Mouse (Mus musculus): ENCODE results near the gene S100a3.

Gene S100a3

DNA sequence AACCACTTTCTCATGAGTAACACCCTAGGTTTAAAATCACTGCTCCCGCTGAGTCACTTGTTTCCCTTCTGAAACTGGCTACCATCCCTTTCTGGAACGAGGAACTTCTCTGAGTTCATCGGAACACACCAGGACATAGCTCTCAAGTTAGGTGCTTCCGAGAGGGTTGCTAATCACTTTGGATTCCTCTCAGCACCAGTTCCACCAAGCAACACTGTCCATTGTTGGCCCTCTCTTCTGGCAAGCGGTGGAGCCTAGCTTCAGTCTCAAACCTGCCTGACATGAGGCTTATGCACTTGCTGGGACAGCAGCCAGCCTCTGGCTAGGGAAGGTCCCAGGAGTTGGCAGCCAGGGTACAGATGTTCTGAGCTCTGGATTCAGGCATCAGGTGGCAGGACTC, 14.3 kb downstream of the S100a3 start:
- no peak for DNase-seq (ENCODE audit: low read depth)

DNA sequence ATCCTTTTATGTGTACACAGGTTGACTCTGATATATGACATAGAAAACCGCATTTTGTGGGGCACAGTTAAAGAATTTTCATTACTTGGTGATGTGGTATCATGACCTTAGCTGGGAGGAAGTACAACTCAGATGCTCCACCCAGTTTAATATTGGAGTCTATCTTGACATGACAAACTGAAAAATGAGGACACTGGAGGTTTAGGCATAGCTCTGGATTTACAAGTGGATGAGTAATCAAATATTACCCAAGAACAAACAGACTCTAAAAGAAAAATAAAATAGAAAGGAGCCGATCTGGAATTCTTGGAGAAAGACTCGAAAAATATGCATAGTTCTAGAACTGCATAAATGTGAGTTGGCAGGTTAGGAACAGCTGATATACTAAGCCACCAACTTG, 14.9 kb downstream of the S100a3 start:
- DNase-seq (ENCODE audit: low read depth): no peak

DNA sequence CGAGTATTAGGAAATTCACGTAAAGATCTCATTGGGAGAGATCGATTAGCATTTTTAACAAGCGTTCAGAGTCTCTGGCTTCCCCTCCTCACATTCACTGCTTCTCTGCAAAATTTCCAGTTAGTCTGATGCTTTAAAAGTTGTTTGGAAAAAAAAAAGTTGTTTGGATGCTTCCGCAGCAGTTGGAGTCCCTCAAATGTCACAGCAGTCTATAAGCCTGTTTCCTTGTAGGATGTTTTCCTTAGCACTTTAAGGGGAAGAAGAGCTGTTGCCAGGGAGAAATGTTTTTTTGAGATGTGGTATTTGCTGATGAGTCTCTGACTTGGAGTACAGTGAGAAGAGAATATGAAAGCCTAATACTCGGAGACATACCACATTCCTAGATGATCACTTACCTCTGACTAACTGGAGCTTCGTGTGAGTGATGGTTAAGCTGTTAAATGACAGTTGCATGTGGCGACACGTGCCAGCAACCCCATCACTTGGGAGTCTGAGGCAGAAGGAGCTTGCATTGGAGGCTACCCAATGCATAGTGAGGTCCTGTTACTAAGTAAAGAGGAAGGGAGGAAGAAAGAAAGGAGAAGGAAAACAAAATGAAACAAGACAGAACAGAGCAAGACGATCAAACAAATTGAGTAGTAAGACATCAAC, 16.1 kb downstream of the S100a3 start:
- DNase-seq (ENCODE audit: low read depth): no peak

DNA sequence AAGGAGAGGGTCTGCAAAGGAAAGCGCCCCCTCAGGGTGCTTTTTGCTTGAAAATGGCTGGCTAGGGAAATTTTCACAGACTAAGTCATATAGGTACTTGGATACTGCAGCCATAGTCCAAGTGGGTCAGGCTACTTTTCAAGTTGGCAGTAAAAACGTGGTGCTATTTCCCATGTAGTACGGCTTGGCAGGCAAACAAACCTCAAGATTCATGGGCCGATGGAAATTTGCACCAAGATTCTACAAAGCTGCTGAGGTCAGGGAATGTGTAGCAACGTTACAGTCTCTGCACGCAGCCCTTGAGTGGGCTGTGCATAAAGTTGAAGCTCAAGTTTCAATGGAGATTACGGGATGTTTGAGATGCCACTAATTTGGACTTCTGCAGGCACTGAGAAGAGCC, 19.1 kb downstream of the S100a3 start:
- no peak for DNase-seq (ENCODE audit: low read depth)

DNA sequence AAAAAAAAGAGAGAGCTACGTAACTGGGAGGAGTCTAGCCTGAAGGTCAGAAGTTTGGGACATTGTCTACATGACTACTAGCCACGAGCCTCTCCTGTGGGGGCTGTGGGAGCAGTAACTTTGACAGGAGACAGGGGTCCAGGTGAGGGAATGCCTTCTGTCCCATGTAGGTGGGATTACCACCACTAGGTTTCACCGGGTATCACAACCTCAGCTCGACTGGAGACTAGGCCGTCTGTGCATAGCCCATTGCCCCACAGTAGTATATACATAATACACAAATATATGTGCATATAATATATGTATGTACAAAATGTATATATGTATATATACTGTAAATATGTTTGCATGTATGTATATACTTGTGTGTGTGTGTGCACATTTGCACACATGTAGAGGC, 20.8 kb downstream of the S100a3 start:
- DNase-seq (ENCODE audit: low read depth): no peak

DNA sequence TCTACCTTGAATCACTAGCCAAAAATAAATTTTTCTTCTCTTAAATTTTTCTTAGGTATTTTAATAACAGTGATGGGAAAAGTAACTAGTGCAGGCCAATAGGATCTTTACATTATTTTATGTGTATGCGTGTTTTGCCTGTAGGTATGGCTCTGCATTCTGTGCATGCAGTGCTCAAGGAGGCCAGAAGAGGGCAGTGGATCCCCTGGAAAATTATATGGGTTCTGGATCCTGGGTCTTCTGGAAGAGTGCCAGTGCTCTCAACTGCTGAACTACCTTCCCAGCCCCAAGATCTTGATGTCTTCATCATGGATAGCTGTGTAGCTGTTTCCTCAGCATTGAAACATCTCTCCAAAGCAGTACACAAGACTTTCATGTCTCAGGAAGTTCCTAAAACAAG, 21.8 kb downstream of the S100a3 start:
- peak; percentile 40 for DNase-seq (ENCODE audit: low read depth)

DNA sequence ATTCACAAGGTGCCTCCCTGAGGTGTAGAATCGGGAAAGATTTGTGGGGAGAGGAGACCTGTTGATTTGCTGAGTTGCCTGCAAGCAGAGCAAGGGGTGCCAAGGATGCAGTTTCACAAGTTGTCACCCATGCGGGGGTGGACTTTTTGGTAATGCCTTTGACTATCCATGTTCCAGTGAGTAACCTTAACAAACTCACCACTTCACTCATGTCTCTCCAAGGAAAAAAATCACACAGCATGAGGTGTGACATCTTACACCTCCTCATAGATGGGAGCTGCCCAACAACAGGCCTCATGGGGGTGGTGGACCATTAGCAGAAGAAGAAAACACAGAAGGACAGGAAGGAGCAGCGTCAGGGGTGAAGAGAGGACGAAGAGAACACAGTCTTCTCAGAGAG, 22.2 kb downstream of the S100a3 start:
- DNase-seq (ENCODE audit: low read depth): no peak

DNA sequence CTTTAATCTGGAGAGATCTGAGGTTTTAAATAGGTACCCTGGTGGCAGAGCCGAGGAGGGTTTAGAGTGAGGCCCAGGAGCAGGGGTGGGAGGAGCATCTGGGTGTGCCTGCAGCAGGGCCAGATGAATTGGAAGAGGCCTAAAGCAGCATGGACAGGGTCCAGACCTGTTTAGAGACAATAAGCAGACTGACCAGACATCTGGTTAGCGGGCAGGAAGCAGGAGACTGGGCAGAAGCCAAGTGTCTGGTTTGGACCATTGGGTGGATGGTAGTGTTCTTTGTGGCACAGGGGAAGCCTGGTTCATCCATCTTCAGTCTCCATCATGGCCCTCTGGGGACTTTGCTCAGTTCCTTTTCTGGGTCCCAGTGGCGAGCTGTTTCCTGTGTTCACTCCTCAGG, 23.5 kb downstream of the S100a3 start:
- DNase-seq (ENCODE audit: low read depth): peak; percentile 33

DNA sequence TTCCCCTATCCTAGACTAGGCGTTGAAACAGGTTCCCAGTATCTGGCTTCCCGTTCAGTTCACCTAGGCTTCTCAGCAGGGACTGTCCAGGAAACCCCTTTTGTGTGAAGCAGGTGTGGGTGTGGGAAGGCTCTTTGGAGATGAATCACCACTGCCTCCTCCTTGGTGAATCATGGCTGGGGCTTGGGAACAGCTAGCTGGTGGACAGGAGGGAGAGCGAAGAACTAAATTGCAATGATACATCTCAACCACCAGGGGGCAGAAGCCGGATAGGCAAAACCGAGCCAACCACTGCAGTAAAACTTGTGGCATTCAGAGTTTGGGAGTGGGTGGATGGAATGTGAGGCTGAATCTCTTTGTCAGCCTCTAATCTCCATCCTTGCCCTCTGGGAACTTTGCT, 25.2 kb downstream of the S100a3 start:
- DNase-seq (ENCODE audit: low read depth): peak; percentile 88

DNA sequence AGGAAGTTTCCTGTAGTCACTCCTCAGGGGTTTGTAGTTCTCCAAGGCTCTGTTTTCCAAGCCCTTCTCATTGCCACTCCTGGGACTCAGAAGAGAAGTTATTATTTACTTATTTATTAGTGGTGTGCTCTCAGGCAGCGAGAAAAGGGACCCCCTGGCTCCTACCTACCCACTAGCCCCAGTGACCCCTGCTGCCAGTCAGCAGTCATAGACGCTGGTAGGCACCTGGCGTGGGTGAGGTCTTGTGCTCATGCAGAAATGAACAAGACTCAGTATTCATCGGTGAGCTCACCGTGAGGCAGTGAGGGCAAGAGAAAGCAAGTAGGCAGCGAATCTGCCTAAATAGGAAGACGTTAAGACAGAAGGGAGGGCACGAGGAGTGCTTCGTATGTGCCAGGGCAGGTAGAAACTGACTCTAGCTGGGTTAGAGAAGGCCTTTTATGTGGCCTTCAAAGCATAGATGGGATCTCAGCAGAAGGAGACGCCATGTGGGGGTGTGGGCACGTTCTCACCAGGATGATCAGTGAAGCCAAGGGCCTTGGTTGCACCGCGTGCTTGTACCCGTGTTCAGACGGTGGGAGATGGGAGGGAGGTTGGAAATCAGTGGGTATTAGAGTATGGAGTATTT, 25.8 kb downstream of the S100a3 start:
- DNase-seq (ENCODE audit: low read depth): peak; percentile 37

DNA sequence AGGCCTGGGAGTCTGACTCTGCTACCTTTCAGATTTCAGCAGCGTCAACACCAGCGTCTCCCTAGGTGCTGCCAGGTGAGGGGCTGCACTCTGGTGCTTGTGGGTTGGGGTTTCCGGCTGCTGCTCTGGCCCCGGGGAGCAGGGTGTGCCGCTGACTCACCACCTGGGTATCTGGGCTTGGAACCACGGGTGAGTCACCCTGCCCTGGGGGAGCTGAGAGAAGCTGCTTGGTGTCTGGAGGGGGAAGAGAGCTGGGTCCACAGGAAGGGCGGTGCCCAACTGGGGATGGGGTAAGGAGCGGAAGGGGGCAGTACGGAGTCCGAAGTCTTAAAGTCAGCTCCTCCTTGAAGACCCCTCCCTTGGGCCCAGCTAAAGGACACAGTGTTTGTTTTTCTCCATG, 26.5 kb downstream of the S100a3 start:
- DNase-seq (ENCODE audit: low read depth): peak; percentile 97

DNA sequence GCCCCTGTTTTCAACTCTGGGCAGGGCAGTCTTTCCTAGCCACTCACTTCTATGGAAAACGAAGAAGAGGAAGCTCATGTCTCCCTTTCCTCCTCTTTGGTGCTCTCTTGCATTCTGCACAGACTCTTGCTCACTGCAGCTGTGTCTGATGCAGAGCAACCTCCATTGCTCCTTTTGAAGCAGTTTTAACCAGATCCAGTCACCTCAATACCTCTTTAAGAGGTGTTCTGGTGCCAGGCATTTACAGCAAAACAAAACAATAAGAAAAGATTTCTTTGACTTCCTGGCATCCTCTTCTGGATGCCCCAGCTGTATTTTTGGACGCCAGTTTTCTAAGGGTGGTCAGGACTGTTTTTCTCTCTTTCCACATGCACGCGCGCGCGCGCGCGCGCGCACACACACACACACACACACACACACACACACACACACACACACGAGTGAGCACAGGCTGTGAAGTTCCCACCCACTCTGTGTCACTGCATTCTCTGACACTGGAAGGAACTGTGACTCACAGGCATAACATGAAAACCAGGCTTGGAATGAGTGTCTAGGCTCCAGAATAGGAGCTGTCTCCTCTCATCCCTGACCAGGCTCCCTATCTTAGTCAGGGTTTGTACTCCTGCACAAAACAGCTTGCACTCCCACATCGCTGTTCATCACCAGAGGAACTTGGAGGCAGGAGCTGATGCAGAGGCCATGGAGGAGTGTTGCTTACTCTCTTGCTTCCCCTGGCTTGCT, 27.2 kb downstream of the S100a3 start:
- peak; percentile 87 for DNase-seq (ENCODE audit: low read depth)

DNA sequence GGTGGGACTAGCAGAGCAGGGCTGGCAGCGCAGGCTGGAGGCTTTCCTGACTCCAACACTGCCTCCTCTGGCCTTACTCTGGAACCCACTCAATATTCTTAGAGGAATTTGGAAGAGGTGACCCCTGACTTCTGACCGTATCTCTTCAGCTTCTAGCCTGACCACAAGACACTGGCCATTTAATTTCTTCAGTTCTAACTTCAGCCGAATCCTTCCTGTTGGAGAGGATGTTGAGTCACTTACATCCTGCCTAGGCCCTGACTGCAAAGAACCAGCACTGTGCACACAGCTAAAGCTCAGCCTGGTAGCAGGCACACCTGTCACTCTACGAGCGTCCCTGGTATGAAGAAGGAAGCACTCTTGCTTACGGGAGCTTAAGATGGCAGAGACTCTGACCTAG, 29.0 kb downstream of the S100a3 start:
- peak; percentile 97 for DNase-seq (ENCODE audit: low read depth)

DNA sequence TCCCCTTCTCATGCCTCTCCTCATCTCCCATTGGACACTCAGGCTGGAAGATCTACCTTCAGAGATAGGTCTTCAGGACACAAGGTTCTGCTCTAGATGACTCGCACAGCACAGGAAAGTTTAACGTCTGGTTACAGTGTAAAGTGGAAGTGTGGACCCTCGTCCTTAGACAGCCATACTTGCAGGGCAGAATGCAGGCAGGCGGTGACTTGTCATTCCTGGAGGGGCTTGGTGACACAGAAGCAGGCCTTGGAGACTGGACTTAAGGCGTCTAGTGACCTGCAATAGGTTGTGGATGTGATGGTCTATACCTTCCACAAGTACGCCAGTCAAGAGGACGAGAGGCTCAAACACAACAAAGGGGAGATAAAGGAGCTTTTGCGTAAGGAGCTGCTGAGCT, 29.6 kb downstream of the S100a3 start, which contains the start of gene S100a2:
Gene S100a2 (plus strand): TSS at position 301 of the 400 bp plus-strand sequence.
- DNase-seq (ENCODE audit: low read depth): no peak

DNA sequence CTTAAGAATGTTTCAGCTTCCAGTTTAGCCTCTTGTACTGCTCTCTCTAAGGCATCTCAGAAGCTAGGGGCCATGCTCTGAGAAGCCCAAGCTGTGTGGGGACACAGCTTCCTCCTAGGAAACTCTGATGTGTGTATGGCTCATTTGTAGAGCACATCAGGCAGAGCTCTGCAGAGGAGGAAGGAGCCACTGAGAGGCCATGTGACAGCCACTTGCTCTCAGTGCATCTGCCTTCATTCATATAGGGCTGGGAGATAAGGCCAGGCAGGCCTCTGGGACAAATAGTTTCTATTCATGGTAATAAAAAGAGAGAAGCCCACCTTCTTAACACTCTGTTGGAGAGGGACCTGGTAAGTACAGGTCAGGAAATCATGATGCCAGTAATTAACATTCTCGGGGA, 34.1 kb downstream of the S100a3 start:
- DNase-seq (ENCODE audit: low read depth): no peak

DNA sequence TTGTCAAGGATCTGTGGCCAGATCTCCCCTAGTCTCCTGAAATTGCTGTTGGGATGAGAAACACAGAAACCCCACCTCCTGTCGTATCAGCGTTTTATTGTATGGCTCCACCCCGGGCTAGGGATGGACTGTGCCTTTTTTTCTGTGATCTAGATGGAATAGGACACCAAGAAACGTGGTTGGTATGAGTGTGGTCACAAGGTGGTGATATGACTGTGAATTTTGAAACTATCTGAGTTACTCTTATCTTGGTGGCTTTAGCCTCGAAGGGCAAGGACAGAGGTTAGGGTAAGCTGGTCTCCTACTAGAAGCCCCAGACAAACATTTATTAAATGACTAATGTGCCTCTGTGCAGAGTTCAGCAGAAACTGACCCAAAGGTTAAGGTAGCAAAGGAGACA, 35.2 kb downstream of the S100a3 start:
- peak; percentile 59 for DNase-seq (ENCODE audit: low read depth)

DNA sequence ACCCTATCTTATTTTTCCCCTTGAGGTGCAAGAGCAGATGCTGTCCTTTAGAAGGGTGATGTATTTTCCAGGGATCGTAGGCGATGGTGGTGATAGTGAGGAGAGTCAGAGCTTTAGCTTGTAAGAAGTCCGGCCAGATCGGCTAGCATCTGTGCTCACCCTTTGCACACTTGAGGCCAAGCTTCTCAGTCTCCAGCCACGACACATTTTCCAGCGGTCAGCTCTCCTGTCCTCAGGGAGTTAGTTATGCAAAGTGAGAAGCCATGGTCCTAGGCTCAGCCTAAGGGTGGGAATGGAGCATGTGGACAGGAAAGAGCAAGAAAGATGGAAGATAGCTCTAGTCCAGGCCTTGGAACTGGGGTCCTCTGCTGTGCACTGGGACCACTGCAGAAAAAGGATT, 36.4 kb downstream of the S100a3 start:
- DNase-seq (ENCODE audit: low read depth): no peak

DNA sequence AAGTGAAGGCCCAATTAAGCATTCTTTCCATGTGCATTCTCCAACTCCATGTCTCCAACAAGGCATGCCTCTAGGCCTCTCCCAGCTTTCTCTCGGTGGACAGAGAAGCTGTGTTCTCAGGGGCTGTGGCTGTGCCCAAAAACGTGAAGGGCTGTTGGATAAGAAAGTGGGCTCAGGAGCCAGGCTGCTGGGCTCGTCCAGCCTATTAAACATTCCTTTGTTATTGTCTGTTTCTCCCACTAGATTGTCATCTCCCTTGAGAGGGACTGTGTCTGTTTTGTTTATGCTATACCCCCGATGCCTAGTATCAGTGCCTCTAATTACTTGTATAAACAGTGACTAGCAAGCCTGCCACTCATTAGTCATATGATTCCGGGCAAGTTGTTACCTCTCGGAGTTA, 37.4 kb downstream of the S100a3 start:
- no peak for DNase-seq (ENCODE audit: low read depth)

DNA sequence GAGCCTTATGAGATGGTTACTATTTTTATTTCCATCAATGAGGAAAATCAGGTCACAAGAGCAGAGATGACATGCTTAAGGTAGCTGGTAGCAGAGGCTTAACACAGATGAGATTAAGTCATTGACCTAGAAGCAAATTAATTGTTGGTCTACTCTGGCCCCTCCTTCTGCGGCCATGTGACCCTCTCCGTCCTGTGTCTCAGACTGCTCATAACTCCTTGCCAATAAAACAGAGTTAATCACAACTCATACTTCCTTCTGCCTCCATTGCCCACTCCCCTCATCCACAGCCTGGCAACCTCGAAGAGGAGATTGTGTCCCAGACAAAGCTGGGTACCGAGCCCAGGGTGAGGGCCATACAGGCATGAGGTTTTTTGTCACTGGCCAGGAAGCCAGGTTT, 37.8 kb downstream of the S100a3 start:
- no peak for DNase-seq (ENCODE audit: low read depth)

DNA sequence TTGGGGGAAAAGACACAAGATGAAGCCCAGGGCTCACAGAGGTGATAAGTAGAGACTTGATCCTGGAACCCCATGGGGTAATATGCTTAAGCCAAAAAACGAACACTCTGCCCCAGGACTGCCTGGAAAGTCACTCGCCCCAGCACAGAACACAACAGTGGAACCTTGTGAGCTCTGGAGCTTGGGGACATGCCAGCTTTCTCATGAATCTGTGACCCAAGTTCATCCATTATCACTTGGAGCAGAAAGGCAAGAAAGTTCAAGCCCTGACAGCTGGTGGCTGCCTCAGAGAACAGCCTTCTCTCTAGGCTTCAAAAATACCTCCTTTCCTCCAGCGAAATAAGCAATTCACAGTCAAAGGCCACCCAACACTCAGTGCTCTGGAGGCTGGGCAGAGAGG, 39.0 kb downstream of the S100a3 start:
- DNase-seq (ENCODE audit: low read depth): no peak

DNA sequence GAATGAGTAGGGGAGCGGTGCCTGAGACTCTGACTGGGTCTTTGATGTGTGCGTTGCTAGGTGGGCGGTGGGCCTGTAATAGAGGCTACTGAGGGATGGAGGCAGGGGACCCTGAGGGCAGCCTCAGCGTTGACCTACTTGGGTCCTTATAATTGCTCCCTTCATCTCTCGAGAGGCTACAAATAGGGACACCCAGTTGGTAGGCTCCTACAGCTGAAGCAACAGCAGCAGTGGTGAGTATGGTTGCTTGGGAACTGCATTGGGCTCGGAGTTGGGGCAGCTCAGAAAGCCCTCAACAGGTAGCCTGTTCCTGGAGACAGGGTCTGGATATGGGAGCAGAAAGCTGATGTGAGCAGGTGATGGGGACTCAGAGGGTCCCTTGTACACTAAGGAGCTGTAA, 39.7 kb downstream of the S100a3 start:
- DNase-seq (ENCODE audit: low read depth): no peak

DNA sequence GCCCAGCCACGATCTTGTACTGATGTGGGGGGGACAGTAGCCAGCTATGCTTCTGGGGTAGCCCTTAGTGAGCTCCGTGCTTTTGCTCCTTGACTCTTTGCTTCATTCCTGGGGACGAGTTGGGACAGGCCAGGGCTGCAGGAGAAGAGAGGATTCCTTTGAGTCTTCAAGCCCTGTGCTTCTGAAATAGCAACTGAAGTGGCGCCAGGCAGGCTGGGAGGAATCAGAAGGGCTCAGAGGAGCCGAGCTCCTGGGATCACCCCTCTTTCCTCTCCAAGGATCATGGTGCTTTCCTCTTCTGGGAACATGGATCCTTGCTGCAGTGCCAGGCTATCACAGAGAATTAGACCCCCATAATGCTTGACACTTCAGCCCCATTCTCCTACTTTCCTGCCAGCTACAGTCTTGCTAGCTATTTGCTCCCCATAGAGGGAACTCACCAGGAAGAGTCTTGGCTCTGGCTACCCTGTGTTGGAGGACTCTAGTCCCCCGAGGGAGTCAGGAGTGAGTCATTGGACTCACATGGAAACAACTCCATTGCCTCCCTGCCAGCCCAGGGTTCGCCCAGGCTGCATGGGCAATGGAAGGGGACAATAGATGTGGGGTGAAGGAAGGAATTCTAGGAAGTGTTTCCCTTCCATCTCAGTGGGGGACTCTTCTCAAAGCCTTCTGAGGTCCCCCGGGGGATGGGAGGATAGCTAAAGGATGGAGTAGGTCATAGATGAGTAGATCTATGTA, 40.2 kb downstream of the S100a3 start:
- no peak for DNase-seq (ENCODE audit: low read depth)

All from 416B (cell line).